Mouse (Mus musculus) lung, embryonic 15.5 days (tissue): Measurements from ENCODE around the gene Smim6. TPM values are rescaled to one million over a fixed set of nuclear protein-coding genes. Genes with fewer than 3 reads are reported as not detected.

ENCODE experiments used
- ATAC-seq: fragments of 200-750 bp; cut with Nextera tagmentation; 2 replicates; pipeline ENCODE4 v1.8.0; 2017; ENCODE audit warnings: moderate number of reproducible peaks, borderline replicate concordance; ENCODE audit not compliant: low FRiP score, low TSS enrichment; ENCODE audit errors: extremely low read depth
- H3K27ac ChIP-seq: fragments of 300-500 bp; sonication (generic); 2 replicates; pipeline ENCODE4 v1.5.1; 2015; ENCODE audit warnings: moderate library complexity, mild to moderate bottlenecking, inconsistent platforms
- H3K27me3 ChIP-seq: fragments of 300-500 bp; sonication (generic); 2 replicates; pipeline ENCODE4 v1.6.1; 2015; ENCODE audit warnings: inconsistent platforms
- H3K36me3 ChIP-seq: fragments of 300-500 bp; sonication (generic); 2 replicates; pipeline ENCODE4 v1.6.1; 2015; ENCODE audit warnings: inconsistent platforms
- H3K4me1 ChIP-seq: fragments of 300-500 bp; sonication (generic); 2 replicates; pipeline ENCODE4 v1.6.1; 2015; ENCODE audit warnings: inconsistent platforms
- H3K4me2 ChIP-seq: fragments of 300-500 bp; sonication (generic); 2 replicates; pipeline ENCODE4 v1.6.1; 2015; ENCODE audit warnings: inconsistent platforms, mild to moderate bottlenecking, moderate library complexity
- H3K4me3 ChIP-seq: fragments of 300-500 bp; sonication (generic); 2 replicates; pipeline ENCODE4 v1.5.1; 2015; ENCODE audit warnings: mild to moderate bottlenecking, inconsistent platforms
- H3K9ac ChIP-seq: fragments of 300-500 bp; sonication (generic); 2 replicates; pipeline ENCODE4 v1.6.1; 2015; ENCODE audit warnings: inconsistent platforms
- H3K9me3 ChIP-seq: fragments of 300-500 bp; sonication (generic); 2 replicates; pipeline ENCODE4 v1.6.1; 2016; ENCODE audit warnings: inconsistent platforms
- WGBS: fragments of 180-500 bp; shearing (Covaris S2); methylation state at CpG from one replicate; pipeline ENCODE4 v1.1.7; 2015; 5-methylcytosine and 5-hydroxymethylcytosine counted together
- polyA plus RNA-seq: library from polyadenylated mRNA; unstranded; fragments of >200 nt; fragmentation: Nextera tagmentation; extraction: Ambion mirVana; gene quantifications from 2 replicates; pipeline ENCODE4 v1.2.1, GENCODE M21; 2015

Smim6 gene
- polyA plus RNA-seq, 1 experiment from 2014 or later, result 25.5 TPM

DNA sequence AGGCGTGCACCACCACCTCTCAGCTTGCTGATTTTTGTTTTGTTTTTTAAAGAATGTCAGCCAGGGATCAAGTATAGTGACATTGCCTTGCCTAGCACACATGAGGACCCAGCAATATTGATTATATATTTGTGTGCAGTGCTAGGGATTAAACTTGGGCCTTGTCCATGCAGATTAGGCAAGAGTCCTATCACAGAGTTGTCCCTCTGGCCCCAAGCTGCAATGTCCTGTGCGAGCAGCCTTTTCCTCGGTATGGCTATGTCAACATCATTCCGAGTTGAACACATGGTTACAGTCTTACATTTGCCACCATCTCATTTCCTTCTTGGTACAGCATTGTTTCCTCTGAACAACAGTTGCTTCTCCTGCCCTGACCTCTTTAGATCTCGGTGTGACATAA, 7.3 kb downstream of the Smim6 start:
- Histone ChIP-seq H3K4me3 (no peak overlapping the region), H3K9ac (no peak overlapping the region), H3K9me3 (no peaks in the 10 kb centered on the region), H3K27me3 (no peaks in the 10 kb centered on the region), H3K4me1 (no peaks in the 10 kb centered on the region), H3K36me3 (peaks cover 27% of the 10 kb centered on the region), H3K27ac (no peak overlapping the region), H3K4me2 (no peak overlapping the region)
- ATAC-seq, result no peak
- WGBS, result 88% methylated on average over 5 of the region's 5 CpGs

DNA sequence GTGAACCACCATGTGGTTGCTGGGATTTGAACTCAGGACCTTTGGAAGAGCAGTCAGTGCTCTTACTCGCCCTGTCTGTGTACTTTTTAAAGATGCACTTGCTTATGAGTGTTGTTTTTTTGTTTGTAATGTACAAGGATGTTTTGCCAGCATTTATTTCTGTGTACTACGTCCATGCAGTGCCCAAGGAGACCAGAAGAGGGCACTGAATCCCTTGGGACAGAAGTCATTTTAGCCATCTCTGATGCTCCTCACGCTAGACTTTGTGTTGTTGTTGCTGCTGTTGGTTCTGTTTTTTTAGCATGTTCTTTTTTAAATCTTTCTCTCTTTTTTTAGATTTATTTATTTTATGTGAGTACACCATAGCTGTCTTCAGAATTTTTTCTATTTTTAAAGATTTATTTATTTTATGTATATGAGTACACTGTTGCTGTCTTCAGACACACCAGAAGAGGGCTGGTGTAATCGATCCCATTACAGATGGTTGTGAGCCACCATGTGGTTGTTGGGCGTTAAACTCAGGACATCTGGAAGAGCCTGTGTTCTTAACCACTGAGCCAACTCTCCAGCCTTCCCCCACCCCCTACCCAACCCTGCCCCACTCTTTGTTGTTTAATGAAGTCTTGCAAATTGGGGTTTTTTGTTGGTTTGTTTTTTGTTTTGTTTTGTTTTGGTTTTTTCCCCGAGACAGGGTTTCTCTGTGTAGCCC, 8.4 kb downstream of the Smim6 start:
- Histone ChIP-seq H3K36me3 (peaks cover 25% of the 10 kb centered on the region), H3K4me3 (no peak overlapping the region), H3K4me2 (no peak overlapping the region), H3K9me3 (no peaks in the 10 kb centered on the region), H3K9ac (no peak overlapping the region), H3K27ac (no peak overlapping the region), H3K4me1 (no peaks in the 10 kb centered on the region), H3K27me3 (no peaks in the 10 kb centered on the region)
- 41% methylated on average over 6 of the region's 6 CpGs for WGBS
- no peak for ATAC-seq

DNA sequence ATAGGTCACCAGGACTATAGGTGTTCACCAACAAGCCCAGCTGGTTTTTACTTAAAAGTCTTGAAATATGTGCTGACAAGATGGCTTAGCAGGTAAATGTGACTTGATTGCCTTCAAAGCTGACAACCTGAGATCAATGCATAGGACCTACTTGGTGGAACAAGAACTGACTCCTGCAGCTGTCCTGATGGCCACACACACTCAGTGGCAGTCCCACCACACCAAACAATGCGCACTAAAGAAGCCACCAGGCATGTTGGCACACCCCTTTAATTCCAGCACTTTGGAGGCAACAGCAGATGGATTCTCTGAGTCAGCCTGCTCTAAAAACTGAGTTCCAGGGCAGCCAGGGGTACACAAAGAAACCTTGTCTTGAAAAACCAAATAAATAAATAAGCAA, 10.2 kb downstream of the Smim6 start:
- WGBS, result 94% methylated on average over 1 of the region's 1 CpGs

DNA sequence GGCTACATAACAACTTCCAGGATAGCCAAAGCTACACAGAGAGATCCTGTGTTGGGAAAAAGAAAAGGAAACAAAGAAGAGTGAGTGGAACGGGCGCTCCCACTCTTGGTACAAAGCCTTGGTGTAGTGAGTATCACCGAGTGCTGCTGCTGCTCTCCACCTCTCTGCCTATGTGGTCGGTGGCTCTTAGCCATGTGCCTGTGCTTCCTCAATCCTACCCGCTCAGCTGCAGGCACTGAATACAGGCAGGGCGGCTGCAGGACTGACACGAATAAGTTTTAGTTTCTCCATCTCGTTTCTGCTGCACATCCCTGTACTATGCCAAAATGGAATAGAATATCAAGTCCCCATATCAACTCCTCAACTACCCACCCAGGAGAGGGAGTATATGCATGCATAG, 17.2 kb downstream of the Smim6 start:
- H3K9ac ChIP-seq, result no peak overlapping the region
- no peaks in the 10 kb centered on the region for H3K27me3 ChIP-seq
- no peak overlapping the region for H3K27ac ChIP-seq
- H3K4me3 ChIP-seq, result no peak overlapping the region
- peaks cover 11% of the 10 kb centered on the region for H3K4me1 ChIP-seq
- H3K36me3 ChIP-seq, result peaks cover 22% of the 10 kb centered on the region; the same call in 1 of the 2 replicates
- no peak for ATAC-seq
- H3K9me3 ChIP-seq, result no peaks in the 10 kb centered on the region
- no peak overlapping the region for H3K4me2 ChIP-seq
- WGBS, result 87% methylated on average over 8 of the region's 8 CpGs

More for the DNA sequence above, 10.2 kb downstream of the Smim6 start:
- Histone ChIP-seq H3K27me3 (no peaks in the 10 kb centered on the region), H3K36me3 (peaks cover 21% of the 10 kb centered on the region; the same call in 1 of the 2 replicates), H3K9me3 (no peaks in the 10 kb centered on the region), H3K9ac (no peak overlapping the region), H3K4me1 (no peaks in the 10 kb centered on the region), H3K4me2 (no peak overlapping the region), H3K27ac (no peak overlapping the region), H3K4me3 (no peak overlapping the region)
- no peak for ATAC-seq

GRCm38 (mm10) chr11:115929818-115930217, 18.0 kb downstream of the Smim6 start:
- Histone ChIP-seq H3K4me1 (peaks cover 19% of the 10 kb centered on the region), H3K27ac (no peak overlapping the region), H3K9ac (no peak overlapping the region), H3K4me3 (no peak overlapping the region), H3K9me3 (no peaks in the 10 kb centered on the region), H3K27me3 (no peaks in the 10 kb centered on the region), H3K36me3 (peaks cover 18% of the 10 kb centered on the region; the same call in 1 of the 2 replicates), H3K4me2 (no peak overlapping the region)
- ATAC-seq, result no peak
- 71% methylated on average over 3 of the region's 3 CpGs for WGBS

GRCm38 (mm10) chr11:115931235-115931634, 19.4 kb downstream of the Smim6 start:
- Histone ChIP-seq H3K4me2 (no peak overlapping the region), H3K27me3 (no peaks in the 10 kb centered on the region), H3K9me3 (no peaks in the 10 kb centered on the region), H3K27ac (no peak overlapping the region), H3K9ac (no peak overlapping the region), H3K4me3 (no peak overlapping the region), H3K4me1 (peaks cover 20% of the 10 kb centered on the region), H3K36me3 (peaks cover 23% of the 10 kb centered on the region; the same call in 1 of the 2 replicates)
- WGBS, result 66% methylated on average over 3 of the region's 3 CpGs
- no peak for ATAC-seq

DNA sequence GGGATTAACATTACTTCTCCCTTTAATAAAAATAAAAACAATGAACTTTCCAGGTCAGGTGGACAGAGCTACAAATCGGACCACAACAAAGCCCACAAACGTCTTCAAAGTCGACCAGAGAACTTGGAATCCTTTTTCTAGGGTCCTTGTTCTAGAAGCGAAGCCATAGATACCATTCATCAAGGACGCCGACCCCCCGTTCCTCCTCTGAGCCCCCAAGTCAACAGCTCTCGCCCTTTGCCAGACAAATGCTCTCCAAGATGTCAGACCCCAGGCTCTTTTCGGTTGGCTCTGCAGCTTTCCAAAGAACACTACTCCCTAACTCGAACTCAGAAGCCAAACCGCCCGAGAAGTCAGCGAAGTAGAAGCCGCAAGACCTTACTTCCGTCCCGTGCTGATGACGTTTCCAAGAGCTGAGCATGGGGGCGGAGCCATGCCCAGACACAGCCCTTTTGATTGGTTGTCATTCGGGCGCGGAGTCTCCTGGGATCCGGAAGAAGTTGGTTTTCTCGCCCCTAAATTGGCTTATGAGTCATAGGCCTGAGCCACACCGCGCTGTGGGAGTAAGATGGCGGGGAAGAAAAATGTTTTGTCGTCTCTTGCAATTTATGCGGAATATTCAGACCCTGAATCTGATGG, 21.4 kb downstream of the Smim6 start, which contains the start of the genes Sap30bp and Recql5:
Sap30bp (plus strand) TSS at position 175 of the 639 bp plus-strand sequence.
Recql5 (minus strand) TSS at position 370 of the 639 bp plus-strand sequence.
- H3K27me3 ChIP-seq, result no peaks in the 10 kb centered on the region
- peak within 1 kb of the TSS; percentile 85 for H3K4me2 ChIP-seq
- peak within 1 kb of the TSS; percentile 94 for H3K4me3 ChIP-seq
- peak within 1 kb of the TSS; percentile 15; the same call in 1 of the 2 replicates for H3K27ac ChIP-seq
- peaks cover 20% of the 10 kb centered on the region for H3K4me1 ChIP-seq
- peak; percentile 100 for ATAC-seq
- H3K36me3 ChIP-seq, result peaks cover 22% of the 10 kb centered on the region
- H3K9me3 ChIP-seq, result no peaks in the 10 kb centered on the region
- under 1% methylated on average over 28 of the region's 28 CpGs for WGBS
- peak within 1 kb of the TSS; percentile 77 for H3K9ac ChIP-seq

- peak; percentile 40 for ATAC-seq
- Histone ChIP-seq H3K27me3 (no peaks in the 10 kb centered on the region), H3K4me1 (peaks cover 20% of the 10 kb centered on the region), H3K9me3 (no peaks in the 10 kb centered on the region), H3K4me2 (peak overlapping the region; percentile 85), H3K27ac (peak overlapping the region; percentile 15; the same call in 1 of the 2 replicates), H3K9ac (peak overlapping the region; percentile 77), H3K4me3 (peak overlapping the region; percentile 94), H3K36me3 (peaks cover 24% of the 10 kb centered on the region)
- 1% methylated on average over 16 of the region's 16 CpGs for WGBS
Measured at GRCm38 (mm10) chr11:115933747-115934110, 21.9 kb downstream of the Smim6 start.

GRCm38 (mm10) chr11:115939690-115940329, 28.0 kb downstream of the Smim6 start:
- H3K9ac ChIP-seq, result no peak overlapping the region
- H3K4me3 ChIP-seq, result no peak overlapping the region
- no peak for ATAC-seq
- peaks cover 1% of the 10 kb centered on the region for H3K4me1 ChIP-seq
- H3K27ac ChIP-seq, result no peak overlapping the region
- 33% methylated on average over 6 of the region's 6 CpGs for WGBS
- no peaks in the 10 kb centered on the region for H3K27me3 ChIP-seq
- H3K9me3 ChIP-seq, result no peaks in the 10 kb centered on the region
- peaks cover 70% of the 10 kb centered on the region for H3K36me3 ChIP-seq
- no peak overlapping the region for H3K4me2 ChIP-seq

GRCm38 (mm10) chr11:115941980-115942379, 30.2 kb downstream of the Smim6 start:
- ATAC-seq, result no peak
- H3K36me3 ChIP-seq, result peaks cover 69% of the 10 kb centered on the region
- H3K4me1 ChIP-seq, result no peaks in the 10 kb centered on the region
- no peaks in the 10 kb centered on the region for H3K9me3 ChIP-seq
- H3K4me3 ChIP-seq, result no peak overlapping the region
- no peak overlapping the region for H3K27ac ChIP-seq
- H3K4me2 ChIP-seq, result no peak overlapping the region
- no peaks in the 10 kb centered on the region for H3K27me3 ChIP-seq
- H3K9ac ChIP-seq, result no peak overlapping the region
- WGBS, result 64% methylated on average over 7 of the region's 7 CpGs

DNA sequence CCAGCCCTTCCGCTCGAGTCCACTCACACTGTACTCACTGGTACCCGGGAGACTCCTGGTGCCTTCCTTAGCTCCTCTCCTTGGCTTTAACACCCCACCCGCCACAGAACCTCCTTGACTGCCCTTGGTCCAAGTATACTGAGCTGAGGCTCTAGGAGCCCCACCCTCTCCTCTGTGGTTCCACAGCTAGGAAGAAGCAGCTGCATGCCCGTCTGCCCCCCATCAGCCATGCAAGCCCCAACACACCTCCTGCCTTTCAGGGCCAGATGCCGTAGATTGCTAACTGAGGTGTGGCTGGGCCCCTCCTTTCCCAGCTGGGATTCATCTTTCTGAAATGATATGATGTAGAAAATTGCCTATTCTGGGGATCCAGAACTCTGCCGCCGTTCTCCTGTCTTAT, 33.4 kb downstream of the Smim6 start:
- no peak for ATAC-seq
- WGBS, result 92% methylated on average over 8 of the region's 8 CpGs
- H3K27me3 ChIP-seq, result no peaks in the 10 kb centered on the region
- H3K4me2 ChIP-seq, result no peak overlapping the region
- H3K9me3 ChIP-seq, result no peaks in the 10 kb centered on the region
- H3K27ac ChIP-seq, result no peak overlapping the region
- no peaks in the 10 kb centered on the region for H3K4me1 ChIP-seq
- no peak overlapping the region for H3K9ac ChIP-seq
- H3K36me3 ChIP-seq, result peaks cover 51% of the 10 kb centered on the region
- H3K4me3 ChIP-seq, result no peak overlapping the region
